Mouse (Mus musculus): ENCODE data around the gene Slc22a18. TPM values are rescaled to one million over a fixed set of nuclear protein-coding genes. Genes with fewer than 3 reads are reported as not detected.

Gene Slc22a18
- total and polyA plus RNA-seq, 3 experiments: 5.8 to 19.8 TPM; not detected in 1

- no peak for TF ChIP-seq KAT2A (conservative IDR thresholded peaks at IDR 0.05; ENCODE audit: low read depth, low read length)
Measured at GRCm38 (mm10) chr7:143500912-143501311, 27.4 kb downstream of the Slc22a18 start (continued).

- Histone ChIP-seq H3K27ac (ENCODE audit: control insufficient read depth, low read depth, low read length) (peak overlapping the region; percentile 84), H3K79me2 (ENCODE audit: control insufficient read depth, insufficient read depth, low read length, poor library complexity) (peaks cover 10% of the 10 kb centered on the region), H3K4me3 (ENCODE audit: control insufficient read depth in 1 of 2, insufficient read depth in 1 of 2, low read depth in 2 of 2, low read length in 2 of 2) (peak overlapping the region; percentile 78 to 91), H3K36me3 (ENCODE audit: control insufficient read depth in 1 of 2, insufficient read depth in 2 of 2, low read length in 2 of 2) (peaks cover 0 to 8% of the 10 kb centered on the region in 2 experiments; a peak in 2 of 4 replicates), H3K27me3 (ENCODE audit: control insufficient read depth in 1 of 2, insufficient read depth in 2 of 2, low read length in 2 of 2) (no peaks in the 10 kb centered on the region), H3K9me3 (replicated peaks; ENCODE audit: insufficient read depth, low read length) (no peaks in the 10 kb centered on the region), H3K4me1 (ENCODE audit: control insufficient read depth in 1 of 2, insufficient read depth in 2 of 2, low read length in 2 of 2) (peaks cover 5 to 24% of the 10 kb centered on the region in 2 experiments), H3K9ac (ENCODE audit: control insufficient read depth, low read depth, low read length, poor library complexity, severe bottlenecking) (peak overlapping the region; percentile 85)
- peak; percentile 88 for DNase-seq (ENCODE audit: low read depth, low spot score)
- peak in 1 of 2 experiments; percentile 31; a peak in 1 of 4 replicates for TF ChIP-seq EP300 (IDR thresholded peaks at IDR 0.05; ENCODE audit: low read depth in 1 of 2, low read length in 2 of 2)
- TF ChIP-seq CHD1 (IDR thresholded peaks at IDR 0.05; ENCODE audit: low read depth, low read length): peak; percentile 87; the same call in 1 of the 2 replicates
- TF ChIP-seq UBTF (IDR thresholded peaks at IDR 0.05; ENCODE audit: borderline replicate concordance, insufficient read depth, low read depth, low read length): peak; percentile 91; the same call in 1 of the 2 replicates
- TF ChIP-seq MAFK (IDR thresholded peaks at IDR 0.05; ENCODE audit: borderline replicate concordance, low read depth, low read length): no peak
- peak; percentile 28; the same call in 1 of the 2 replicates for TF ChIP-seq SIN3A (IDR thresholded peaks at IDR 0.05; ENCODE audit: low read length)
- TF ChIP-seq TCF12 (IDR thresholded peaks at IDR 0.05; ENCODE audit: low read depth, low read length): 0 out of 2 replicates have a peak, but pooled peaks have one; percentile 2
- TF ChIP-seq MXI1 (IDR thresholded peaks at IDR 0.05; ENCODE audit: low read depth, low read length): peak; percentile 59; the same call in 1 of the 2 replicates
- TF ChIP-seq GATA1 (IDR thresholded peaks at IDR 0.05; ENCODE audit: low read depth, low read length): no peak
- TF ChIP-seq MYB (IDR thresholded peaks at IDR 0.05; ENCODE audit: low read depth, low read length): no peak
- peak; percentile 18; the same call in 1 of the 2 replicates for TF ChIP-seq ZNF384 (IDR thresholded peaks at IDR 0.05; ENCODE audit: low read depth, low read length)
- TF ChIP-seq ETS1 (IDR thresholded peaks at IDR 0.05; ENCODE audit: low read depth, low read length): peak; percentile 38; the same call in 1 of the 2 replicates
- 0 out of 2 replicates have a peak, but pooled peaks have one; percentile 5 for TF ChIP-seq RCOR1 (IDR thresholded peaks at IDR 0.05; ENCODE audit: low read depth, low read length)
- 0 out of 2 replicates have a peak, but pooled peaks have one; percentile 15 for TF ChIP-seq MAZ (IDR thresholded peaks at IDR 0.05; ENCODE audit: low read depth, low read length)
Measured at GRCm38 (mm10) chr7:143501643-143502417, 28.3 kb downstream of the Slc22a18 start.
